Mouse (Mus musculus): Measurements from ENCODE around the gene Pcsk5.

Pcsk5 gene

DNA sequence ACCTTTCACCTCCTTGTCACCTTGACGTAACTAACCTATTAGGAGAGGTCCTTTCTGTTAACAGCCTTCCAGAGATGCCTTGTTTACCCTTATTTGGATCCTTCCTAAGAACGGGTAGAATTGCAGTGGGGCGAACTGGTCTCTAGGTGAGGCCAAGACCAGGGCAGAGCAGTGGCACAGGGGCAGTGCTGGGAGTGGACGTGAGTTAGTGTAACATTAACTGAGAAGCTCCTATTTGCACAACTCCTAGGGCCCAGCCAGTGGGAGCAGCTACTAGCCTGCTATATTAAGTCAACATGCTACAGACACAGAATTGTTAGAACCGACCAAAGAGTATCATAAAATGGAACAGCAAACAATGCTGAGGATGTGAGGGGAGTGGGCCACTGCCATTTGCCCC lies 30.8 kb downstream of the Pcsk5 start:
- DNase-seq (ENCODE audit: extremely low spot score): no peak

- no peak for DNase-seq (ENCODE audit: extremely low spot score)
Measured at GRCm38 (mm10) chr19:17800798-17801197, 36.6 kb downstream of the Pcsk5 start.

DNA sequence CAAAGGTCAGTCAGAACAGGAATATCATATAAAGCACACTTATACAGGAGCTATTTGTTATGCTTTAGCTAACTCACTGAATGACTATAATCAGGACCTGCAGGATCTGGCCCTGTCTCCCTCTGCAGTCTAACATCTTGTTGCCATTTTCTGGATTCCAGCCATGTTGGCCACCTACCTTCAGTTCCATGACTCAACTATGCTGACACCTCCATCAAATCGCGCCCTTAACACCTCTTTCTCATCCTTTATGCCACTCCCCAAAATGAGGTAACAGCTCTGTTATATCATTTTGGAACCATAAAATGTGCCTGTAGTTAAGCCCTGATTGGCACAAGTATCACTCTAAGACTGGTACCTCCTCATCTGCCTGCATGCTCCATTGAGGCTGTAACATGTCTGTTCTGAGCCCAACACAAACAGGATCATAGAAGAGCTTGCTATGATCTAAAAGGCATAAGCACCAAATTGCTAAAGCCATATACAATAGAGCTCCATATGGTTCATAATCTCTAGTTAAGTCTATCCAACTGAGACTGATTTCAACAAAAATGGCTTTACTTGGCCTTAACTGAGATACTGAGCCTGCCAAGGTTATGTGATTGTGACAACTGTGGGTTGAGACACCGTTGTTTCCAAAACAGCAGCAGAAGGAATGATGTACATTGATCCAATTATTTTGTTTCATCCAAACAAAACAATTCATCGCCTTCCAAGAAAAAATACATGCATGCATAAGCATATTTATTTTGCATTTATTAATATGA lies 37.8 kb downstream of the Pcsk5 start:
- no peak for DNase-seq (ENCODE audit: extremely low spot score)

DNA sequence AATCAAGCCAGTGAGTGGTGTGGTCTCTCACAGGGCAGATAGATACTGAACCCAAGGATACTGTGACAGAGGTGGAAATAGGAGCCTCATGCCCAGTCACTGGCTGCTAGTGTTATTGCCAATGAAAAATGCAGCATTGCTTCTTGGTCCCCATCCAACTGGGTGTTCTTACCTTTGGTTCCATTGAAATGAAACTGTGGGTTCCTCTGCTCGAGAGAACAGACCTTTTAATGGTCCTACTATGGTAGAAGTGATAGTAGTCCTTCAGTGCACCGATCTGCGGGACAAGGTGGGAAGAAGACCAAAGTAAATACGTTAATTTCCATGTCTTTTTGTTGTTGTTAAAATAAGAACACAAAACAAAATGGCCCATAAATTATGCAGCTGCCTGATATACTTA lies 44.0 kb downstream of the Pcsk5 start:
- no peak for DNase-seq (ENCODE audit: extremely low spot score)

DNA sequence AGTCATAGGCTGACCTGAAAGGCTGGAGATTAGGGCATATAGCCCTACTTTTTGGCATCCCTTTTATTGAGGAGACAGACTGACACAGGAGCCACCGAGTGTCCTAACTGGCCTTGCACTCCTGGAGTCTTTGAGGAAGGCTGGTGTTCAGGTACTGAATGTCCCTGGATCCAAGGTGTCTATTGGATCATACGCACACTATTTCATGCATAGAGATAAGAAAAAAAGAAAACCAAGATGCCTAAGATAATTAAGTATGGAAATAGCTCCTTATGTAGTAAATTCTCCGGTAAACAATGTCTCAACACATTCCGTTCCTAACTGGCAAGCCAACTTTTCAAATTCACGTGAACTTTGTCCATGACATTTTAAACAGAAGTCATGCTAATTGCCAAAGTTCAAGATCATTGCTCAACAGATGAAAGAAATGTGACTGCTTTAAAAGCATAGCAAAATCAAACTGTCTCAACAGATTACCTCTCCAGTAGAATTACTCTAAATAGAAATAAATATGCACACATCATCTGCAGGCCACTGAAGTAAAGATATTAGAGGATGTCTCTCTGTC lies 45.9 kb downstream of the Pcsk5 start:
- DNase-seq (ENCODE audit: extremely low spot score): no peak

DNA sequence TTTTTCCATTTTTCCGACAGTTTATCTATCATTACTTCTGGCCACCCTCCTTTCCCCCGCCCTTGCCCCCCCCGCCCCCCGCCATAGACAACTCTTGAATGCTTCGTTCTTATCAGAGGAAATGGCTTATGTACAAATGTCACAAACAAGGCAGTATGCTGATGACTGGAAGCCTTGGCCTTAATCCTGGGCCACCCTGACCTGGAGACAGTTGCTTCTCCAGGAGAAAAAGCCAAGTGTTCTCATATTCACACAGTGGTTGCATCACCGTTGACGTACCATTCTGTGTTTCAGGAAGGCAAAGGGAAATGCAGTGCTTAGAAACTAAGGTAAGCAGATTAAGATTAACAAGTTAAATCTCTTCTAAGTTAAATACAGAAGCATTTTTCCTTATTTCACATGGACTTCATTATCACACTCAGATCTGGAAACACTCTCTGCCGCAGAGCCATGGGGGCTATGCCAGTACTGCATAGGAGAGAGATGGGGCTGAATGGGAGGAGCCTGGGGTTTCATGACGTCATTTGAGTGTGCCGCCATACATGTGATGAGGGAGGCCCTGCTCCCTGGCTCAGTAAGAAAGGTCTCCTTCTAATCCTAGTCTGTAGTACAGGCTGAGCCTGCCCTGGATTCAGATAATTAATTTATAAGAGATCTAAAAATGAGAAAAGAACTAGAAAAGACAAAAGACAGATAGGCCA lies 48.7 kb downstream of the Pcsk5 start:
- DNase-seq (ENCODE audit: extremely low spot score): no peak

- no peak for DNase-seq (ENCODE audit: extremely low spot score)
Measured at GRCm38 (mm10) chr19:17786744-17787143, 50.7 kb downstream of the Pcsk5 start.

DNA sequence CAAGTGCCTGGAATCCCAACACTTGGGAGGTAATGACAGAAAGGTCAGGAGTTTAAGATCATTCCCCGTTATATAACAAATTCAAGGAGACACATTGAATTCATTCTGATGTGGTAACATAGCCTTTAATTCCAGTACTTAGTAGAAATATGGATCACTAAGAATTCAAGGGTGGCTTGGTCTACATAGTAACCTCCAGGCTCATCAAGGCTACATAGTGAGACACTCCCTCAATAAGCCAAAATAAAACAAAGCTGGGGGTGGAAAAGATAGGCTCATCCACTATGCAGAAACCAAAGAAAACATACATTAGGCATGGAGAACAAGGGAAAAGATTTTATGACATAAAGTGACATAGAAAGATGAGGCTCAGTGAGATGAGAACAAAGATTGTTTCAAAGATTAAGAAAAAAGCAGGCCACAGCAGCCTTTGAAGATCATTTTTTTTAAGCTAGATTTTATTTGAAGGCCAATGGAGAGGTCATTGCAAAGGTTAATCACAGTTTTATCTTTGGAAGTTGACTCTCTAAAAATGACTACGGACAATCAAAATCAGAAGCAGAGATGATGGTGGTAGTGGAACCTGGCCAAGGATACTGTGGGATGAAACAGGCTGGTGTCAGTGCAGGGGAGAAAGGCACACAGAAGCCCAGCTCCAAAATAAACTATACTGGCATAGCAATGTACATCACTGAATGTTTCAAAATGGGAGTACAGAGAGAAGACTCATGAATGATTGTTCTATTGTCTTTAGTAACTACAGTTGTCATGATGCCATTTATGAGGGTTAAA lies 52.8 kb downstream of the Pcsk5 start:
- DNase-seq (ENCODE audit: extremely low spot score): no peak

GRCm38 (mm10) chr19:17783231-17783630 lies 54.2 kb downstream of the Pcsk5 start:
- DNase-seq (ENCODE audit: extremely low spot score): no peak

- DNase-seq (ENCODE audit: extremely low spot score): no peak
Measured at GRCm38 (mm10) chr19:17781323-17781722, 56.1 kb downstream of the Pcsk5 start.

DNA sequence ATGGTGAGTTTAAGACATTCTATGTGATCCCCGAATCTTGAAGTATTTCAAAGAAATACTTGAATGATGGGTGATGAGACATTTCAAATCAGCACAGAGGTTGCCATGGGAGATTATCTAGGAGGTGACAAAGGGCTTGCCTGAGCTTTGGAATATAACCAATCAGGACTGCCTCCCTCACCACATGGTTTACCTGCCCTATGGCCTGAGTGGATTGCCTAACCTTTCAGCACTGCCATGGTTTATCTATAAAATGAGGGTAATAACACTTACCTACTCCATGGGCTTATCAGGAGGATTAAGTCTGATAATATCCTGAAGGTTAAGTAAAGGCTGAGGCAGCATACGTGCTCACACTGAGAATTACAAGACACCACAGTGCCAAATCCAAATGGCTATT lies 61.5 kb downstream of the Pcsk5 start:
- no peak for DNase-seq (ENCODE audit: extremely low spot score)

- DNase-seq (ENCODE audit: extremely low spot score): peak; percentile 6
Measured at GRCm38 (mm10) chr19:17775097-17775496, 62.3 kb downstream of the Pcsk5 start.

GRCm38 (mm10) chr19:17774061-17774460 lies 63.4 kb downstream of the Pcsk5 start:
- no peak for DNase-seq (ENCODE audit: extremely low spot score)

GRCm38 (mm10) chr19:17769610-17770399 lies 67.6 kb downstream of the Pcsk5 start:
- no peak for DNase-seq (ENCODE audit: extremely low spot score)

DNA sequence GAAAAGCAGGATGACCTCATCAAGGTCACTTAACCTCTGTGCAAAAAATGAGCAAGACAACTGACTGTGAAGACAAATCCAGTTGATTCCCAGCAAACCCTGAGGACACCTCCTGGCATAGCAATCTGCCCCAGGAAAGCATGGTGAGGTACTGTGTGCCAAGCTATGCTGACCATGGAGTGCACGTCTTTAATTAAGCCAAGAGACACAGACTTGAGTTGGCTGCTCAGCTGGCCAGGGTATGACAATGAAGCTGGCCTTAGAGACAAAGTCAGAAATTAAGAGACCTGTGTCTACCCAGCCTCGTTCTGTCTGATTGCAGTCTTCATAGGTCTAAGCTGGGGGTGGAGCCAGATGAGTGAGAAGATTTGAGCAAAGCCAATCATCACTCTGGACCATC lies 72.4 kb downstream of the Pcsk5 start:
- DNase-seq (ENCODE audit: extremely low spot score): no peak

GRCm38 (mm10) chr19:17762740-17763139 lies 74.7 kb downstream of the Pcsk5 start:
- no peak for DNase-seq (ENCODE audit: extremely low spot score)

DNA sequence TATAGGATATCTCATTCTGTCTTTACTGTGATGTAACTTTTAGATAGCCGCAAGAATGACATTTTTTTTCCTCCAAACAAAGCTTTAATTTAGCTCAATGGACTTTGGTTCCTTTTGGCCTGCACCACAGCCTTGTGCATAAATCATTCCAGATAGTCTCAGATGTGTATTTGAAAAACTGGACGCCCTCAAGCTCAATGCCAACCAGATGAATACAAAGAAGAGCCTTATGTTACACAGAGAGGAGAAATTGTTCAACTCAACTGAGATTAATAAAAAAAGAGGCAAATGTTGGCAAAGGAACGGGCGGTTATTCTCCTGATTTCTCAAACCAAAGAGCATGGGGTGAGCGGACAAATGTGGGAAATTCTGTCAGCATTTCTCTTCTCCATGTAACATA lies 75.8 kb downstream of the Pcsk5 start:
- no peak for DNase-seq (ENCODE audit: extremely low spot score)

DNA sequence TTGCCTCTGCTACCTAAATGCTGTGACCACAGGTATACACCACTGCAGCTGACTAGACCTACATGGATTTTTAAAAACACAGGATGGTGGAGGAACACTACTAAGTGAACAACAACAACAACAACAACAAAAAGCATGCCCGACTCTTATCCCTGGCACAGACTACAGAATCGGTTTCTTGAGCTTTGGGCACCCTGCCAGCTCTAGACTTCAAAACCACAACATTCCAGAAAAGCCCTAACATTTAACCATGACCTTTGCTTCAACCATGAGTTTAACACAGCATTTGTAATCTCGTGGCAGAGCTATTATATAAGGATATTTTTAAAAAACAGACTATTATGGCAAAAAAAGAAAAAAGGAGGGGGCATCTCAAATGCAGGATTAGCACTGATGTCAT lies 84.6 kb downstream of the Pcsk5 start:
- no peak for DNase-seq (ENCODE audit: extremely low spot score)

DNA sequence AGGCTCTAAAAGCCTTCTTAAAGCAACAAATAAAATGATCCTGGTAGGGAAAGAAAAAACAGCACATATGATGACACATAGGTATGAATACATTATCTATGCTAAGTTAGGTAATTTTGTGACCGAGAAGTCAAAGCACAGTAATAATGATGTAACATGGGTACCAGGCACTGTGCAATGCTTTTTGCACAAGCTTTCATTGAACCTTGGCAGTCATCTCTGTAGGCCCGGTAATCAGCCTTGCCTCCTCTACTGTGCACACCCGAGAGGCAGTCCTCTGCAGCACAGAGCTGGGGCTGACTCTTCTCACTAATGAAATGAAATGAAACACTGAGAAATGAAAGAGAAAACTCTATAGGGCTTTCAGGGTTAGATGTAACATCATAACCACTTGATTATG lies 89.1 kb downstream of the Pcsk5 start:
- no peak for DNase-seq (ENCODE audit: extremely low spot score)

GRCm38 (mm10) chr19:17745380-17745779 lies 92.1 kb downstream of the Pcsk5 start:
- no peak for DNase-seq (ENCODE audit: extremely low spot score)

- no peak for DNase-seq (ENCODE audit: extremely low spot score)
Measured at GRCm38 (mm10) chr19:17744474-17745069, 92.9 kb downstream of the Pcsk5 start.

All from embryo, embryonic 9.5 days (tissue).